Mouse (Mus musculus) left cerebral cortex, postnatal 14 days (tissue): ENCODE data around the gene Diaph3. TPM values are rescaled to one million over a fixed set of nuclear protein-coding genes. Genes with fewer than 3 reads are reported as not detected.

Source experiments
- DNase-seq, 2 experiments: peaks; one replicate each; pipeline ENCODE4 v3.0.0; 2021 to 2022; ENCODE audit warnings: low spot score in 2 of 2, mixed read lengths in 1 of 2
- intact Hi-C: fragments of 180-260 bp; cut with DNase I; formaldehyde crosslinking; loops from one replicate; pipeline ENCODE4 v1.15.1; 2025
- total RNA-seq, 2 experiments: library from RNA; stranded (reverse); gene quantifications; 2 replicates each; pipeline ENCODE4 v1.2.3; 2021

Diaph3 gene
- total RNA-seq, 2 experiments from 2014 or later: 4.2 to 5.1 TPM

DNA sequence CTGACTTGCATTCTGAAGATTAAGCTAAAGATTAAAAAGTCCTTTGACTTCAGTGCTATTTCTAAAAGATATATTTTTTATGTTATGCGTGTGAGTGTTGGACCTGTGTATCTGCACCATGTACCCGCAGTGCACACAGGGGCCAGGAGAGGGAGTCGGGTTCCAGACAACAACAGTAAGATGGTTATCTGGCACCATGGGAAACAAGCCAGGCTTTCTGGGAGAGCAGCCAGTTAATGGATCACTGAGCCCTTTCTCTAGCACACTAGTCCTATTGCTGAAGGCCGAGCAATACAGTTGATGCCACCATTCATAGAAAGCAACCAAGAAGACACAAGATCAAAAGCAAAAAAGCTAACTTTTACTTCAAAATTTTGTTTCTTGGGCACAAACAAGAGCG lies 271.5 kb downstream of the Diaph3 start:
- peak; percentile 44 to 51 for DNase-seq
- intact Hi-C loops: no loop called here

DNA sequence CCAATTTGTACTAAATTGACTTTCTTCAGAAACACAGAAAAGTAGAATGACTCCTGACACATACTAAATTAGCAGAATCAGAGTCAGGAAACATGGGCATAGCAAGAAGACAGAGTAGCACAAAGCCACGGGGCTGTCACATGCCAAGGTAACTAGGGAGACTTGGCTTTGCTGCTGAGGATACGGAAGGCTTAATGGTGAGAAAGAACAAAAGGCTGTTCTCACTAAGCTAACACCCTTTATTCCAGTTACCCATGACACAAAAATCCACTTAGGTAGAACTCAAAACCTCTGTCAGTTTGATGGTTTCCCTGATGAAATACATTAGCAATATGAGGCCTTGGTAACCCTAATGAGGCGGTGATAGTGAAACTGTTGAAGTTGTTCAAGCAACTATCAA lies 273.9 kb downstream of the Diaph3 start:
- intact Hi-C loops: no loop called here

DNA sequence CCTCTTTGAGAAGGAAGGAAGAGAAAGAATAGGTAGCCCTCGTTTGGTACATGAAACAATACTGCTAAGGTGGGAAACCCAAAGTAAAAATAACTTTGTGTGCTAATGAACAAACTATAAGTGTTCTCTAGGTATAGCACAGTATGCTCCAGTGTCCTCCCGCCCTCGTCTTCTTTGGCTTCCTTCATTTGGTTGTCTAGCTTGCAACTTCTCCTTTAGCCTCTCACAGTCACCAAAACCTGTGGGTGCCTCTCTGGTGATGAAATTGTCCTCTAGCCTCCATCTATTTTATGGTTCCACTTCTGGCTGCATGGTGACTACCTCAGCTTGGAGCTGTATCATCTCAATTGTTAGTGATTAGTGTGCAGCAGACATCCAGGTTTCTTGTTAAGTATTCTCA lies 277.0 kb downstream of the Diaph3 start:
- no peak for DNase-seq
- intact Hi-C loops: no loop called here

More for the DNA sequence above, 273.9 kb downstream of the Diaph3 start:
- DNase-seq: no peak

DNA sequence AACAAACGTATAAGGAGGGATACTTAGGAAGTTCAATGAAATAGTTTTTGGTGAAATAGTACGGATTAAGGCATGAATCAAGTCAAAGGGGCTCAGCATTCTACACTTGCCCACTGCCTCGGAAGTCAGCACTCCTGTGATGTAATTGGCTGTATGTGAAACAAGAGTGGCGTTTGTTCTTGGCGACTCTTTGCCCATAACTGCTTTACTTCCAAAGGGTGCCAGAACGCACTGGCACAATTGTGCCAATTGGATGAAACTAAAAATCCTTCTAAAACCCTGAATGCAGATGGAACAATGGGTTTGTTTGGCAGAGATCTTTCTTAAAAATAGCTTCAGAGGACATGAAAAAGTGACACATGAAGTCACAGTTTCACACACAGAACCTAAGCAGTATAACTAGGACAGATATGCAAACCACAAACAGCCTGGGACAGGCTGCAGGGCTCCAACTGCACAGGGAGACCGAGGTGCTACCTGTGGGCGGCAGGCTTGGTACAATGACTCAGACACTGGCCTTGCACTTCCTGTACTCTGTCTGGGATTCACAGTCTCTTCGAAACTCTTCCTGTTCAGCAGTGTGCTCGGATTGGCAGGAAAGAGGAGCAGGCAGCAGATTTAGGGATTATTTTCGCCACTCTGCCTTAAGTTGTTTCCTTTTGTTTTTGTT lies 279.6 kb downstream of the Diaph3 start:
- intact Hi-C loops: no loop called here
- no peak for DNase-seq

DNA sequence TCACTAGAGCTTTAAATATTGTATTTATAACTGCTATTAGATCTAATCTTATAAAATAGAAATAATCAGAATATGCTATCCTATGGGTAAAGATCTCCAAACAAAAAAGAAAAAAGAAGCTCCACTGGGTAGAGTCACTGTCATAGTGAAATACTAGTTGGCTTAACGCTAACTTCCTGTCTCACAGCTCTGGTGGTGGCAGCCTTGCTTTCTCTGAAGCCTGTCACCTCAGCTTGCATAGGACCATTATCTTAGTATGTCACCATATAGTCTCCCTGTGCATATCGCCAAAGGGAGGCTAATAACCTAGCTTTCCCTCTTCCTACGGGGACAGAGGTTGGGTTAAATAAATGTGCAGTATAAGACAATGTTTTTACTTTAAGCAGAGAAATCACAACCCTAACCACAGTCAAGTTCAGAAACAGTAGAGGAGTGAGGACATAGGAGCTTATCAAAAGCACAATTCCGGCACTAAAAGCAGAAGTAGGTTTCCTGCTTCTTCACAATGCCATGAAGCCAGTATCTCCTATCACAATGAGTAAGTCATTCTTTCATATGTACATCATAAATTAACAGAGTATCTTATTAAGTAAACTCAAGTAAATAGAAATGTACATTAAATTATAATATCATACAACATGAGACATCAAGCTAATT lies 293.8 kb downstream of the Diaph3 start:
- DNase-seq: no peak
- intact Hi-C loops: no loop called here

DNA sequence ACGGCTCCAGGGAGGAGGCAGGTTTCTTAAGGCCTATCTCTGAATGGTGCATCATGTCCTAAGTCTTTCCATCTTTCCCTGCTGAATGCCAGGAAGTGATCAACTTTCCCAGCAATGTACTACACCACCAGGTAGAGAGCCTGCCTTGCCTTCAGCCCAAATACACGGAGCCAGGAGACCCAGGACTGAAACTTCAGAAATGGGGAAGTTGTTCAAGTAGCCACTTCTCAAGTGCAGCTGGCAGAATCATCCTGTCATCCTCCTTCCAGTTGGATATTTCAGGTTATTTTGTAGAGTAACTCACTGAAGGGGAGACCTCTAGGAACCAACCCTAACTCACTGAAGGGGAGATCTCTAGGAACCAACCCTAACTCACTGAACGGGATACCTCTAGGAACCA lies 297.0 kb downstream of the Diaph3 start:
- no peak for DNase-seq
- intact Hi-C loops: no loop called here

DNA sequence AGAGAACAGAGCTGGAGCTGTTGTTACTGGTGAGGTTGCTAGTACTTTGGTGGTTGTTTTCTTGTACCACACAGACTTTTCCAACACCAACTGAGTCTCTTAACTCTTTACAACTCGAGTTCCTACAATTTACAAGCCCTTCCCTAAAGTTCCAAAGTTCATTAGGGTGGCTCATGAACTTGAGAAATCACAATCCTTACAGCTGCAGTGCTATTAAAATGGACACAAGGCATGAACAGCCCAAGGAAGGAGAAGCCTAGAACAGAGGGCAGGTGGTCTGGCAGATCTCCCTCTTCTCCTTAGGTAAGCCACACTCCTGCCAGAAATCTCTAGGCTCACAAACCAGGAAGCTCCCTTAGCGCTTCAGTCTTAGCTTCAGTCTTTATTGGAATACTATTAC lies 303.4 kb downstream of the Diaph3 start:
- intact Hi-C loops: no loop called here
- DNase-seq: no peak

DNA sequence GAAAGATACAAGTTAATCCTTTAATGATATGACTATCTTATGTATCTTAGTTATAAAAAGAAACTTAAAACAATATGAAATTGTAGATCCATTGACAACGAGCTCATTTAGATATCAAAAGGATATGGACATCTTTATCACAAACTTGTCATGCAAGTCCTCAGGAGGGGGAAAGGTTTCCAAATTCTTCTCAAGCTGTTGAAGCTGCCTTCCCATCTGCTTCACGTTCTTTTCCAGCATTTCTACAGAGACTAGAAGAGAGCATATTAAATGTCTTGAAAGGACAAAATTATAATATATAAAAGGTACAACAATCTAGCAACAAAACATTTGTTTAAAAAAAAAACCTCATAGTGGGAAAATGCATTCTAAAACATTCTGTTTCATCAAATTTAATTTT lies 306.2 kb downstream of the Diaph3 start:
- DNase-seq: no peak
- intact Hi-C loops: no loop called here

DNA sequence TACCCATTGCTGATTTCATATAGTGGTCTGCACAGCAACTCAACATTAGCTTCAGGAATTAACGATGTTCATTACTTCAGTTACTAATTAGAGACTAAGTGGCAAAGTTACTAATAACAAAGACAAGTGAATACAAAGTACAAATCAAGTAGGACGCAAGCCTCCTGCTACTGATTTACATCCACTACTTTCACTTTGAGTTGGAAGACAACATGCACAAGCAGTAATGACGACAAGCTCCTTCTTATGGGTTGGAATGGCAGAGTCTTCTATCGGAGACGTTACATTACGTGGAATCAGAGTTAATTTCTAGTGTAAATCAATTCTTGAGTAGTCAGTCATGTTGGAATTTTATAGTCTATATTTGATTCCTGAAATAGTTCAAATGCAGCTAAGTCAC lies 306.8 kb downstream of the Diaph3 start:
- DNase-seq: no peak
- intact Hi-C loops: no loop called here

DNA sequence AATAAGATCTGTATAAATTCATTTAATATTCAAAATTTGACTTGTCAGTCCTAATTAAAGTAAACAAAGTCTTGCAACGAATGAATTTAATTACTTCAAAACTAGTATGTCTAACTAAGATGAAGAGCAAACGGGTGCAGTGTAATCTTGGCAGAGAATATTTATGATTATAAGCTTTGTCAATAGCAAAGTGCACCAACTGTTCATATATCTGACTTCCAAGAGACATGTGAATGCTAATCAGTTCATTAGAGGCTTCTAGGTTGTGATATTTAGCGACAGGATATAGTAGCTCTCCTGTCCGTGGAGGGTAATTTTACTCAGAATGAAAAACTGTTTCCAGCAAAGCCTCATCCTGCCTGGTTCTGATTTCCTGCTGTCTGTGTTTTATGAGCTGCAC lies 308.0 kb downstream of the Diaph3 start:
- intact Hi-C loops: no loop called here
- DNase-seq: no peak

DNA sequence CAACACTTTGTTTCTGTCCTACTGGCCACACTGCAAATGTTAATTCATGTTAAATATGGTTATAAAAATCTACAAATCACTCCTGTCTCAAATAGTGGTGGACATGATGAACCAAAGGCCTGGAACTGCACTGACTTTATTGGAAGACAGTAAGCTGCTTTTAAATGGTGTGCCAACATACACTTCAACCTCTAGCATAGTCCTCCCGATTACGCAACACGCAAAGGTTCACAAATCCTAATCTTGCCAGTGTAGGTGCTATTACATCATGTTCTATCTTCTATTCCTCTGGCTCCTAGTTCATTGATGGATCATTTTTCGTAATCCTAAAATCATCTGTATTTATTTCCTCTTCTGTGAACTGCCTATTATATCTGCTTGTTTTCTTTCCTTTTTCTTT lies 324.8 kb downstream of the Diaph3 start:
- intact Hi-C loops: no loop called here
- no peak for DNase-seq

DNA sequence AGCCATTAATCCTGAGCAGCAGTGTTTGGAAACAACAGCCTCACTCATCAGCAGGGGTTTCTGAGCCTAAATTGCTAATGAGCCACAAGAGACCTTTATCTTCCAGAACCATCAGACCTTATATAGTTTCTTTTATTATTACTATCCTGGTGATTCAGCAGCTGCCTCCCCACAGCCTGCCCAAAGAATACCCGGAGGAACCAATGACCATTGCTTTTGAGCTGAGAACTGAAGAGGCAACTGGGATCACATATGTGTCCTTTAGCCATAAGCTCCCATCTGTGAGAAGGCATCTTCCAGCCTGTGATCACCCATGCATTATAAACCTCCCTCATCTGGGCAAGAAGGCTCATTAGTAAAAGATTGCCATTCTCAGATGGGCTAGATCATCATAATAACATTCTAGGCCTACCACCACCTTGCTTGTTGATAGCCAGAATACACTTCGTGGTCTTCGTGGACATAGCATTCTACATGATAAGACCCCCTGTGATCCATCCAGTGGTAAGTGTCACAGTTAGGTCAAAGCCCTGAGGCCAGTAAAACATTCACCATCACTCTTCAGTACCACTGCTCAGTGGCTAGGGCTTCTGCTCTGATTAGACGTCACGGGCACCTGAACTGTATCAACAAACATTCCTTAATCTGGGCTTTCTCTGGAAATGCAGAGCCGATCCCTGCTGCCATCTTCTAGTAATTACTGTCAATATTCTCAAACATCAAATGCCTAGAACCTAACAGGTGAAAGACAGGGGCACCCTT lies 352.0 kb downstream of the Diaph3 start:
- intact Hi-C loops: no loop called here

DNA sequence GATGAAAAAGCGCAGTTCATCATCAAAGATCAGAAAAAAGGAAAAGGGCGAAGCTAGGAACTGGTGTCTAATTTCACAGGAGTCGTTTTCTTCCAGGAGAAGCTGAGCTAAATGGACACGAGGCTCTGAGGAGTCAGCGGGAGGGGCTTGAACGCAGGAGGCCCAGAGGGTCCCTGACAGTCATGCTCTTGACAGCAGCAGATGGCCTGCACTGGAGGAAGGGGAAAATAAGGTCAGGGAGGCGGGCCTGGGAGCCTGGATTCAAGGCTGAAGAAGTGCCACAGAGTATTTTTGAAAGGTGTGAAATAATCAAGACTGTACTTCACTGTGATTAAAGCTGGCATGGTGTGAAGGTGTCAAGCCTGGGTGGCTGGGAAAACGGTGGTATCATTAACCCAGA lies 354.2 kb downstream of the Diaph3 start:
- no peak for DNase-seq
- intact Hi-C loops: no loop called here

More for the DNA sequence above, 352.0 kb downstream of the Diaph3 start:
- no peak for DNase-seq

DNA sequence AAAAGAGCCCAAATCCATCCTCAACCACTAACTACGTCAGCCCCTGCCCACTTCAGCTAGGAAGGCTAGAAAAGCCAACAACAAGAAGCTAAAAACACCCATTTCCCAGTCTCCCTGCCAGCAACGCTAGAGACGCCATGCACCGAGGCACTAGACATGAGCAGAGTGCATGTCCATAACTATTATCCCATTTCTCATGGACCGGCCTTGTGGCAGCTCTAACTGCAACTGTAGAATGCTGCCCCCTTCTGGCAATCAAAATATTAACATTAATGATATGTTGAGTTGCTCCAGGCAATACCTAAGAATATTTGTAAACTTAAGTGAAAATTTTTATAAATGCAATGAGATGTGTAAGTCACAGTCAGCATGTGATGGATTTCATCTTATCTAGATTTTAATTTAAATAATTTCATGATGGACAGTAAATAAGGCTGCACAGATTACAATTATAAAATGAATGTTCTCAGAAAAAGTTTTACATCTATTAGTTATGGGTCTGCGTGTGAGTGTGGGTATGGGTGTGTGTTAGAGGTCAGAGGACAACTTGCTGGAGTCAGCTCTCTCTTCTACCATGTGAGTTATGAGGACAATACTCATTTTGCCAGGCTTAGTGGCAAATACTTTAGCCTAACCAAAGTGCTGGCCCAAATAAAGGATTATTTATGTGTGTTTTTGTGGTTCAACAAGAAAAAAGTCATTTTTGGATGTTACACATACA lies 359.3 kb downstream of the Diaph3 start:
- intact Hi-C loops: loop anchor here (5.0 kb wide), 1 partner anchor 104 kb away; no protein-coding TSS in a partner anchor
- DNase-seq: peak; percentile 61 to 77

DNA sequence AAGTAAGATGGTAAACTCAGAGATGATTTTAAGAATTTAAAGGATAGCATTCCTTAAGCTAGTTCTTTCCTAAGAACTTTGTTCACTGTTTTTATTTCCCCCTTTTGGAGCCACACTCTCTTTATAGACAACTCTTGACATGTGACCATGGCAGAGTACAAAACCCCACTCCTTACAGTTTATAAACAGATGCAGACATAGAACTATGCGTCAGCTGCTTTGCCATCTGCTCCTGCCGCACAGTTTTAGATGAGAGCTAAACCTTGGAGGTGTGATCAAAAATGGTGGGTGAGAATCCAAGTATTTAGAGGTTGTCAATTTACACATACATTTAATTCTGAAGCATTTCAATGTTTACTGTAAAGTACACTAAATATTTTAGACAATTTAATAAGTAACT lies 367.7 kb downstream of the Diaph3 start:
- DNase-seq: peak; percentile 39 to 51

DNA sequence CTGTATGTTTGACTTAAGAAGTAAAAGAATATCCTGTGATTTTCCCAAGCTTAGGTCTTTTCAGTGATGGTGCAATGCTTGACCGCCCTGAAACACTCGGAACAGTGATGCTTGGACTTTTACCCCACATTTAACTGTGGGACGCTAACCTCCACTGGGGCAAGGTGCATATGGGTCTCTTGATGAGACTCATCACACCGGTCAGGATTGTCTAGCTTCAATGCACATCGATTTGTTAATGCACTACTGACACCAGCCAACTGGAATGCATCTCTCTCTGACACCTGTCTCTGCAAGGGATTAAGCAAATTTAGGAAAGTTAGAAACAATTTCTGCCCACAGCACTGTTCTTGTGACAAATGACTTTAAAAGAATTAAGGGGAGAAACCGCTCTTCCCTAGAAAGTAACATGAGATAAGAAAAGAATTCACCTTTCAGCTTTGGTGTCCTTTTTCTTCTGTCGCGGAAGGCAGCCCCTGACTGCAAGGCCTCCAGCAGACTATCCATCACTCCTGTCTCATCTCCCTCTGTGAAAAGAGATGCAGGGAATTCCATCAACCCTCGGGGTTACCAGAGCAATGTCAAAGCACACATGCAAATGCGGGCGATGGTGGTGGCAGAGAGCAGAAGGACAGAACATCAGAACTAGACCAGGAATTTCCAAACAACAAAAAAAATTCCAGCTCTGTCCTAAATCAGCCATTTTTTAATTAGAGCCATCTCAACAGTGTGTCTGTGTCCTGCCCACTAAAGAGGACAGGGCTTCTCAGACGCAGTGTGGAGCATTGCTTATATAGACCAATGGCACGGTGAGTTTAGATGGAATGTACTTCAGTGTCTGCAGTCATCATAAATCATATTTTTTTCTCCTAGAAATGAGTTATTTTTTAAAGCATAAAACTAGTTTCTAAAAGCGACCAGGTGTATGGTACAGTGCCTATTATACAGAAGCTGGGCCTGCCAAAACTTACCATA lies 368.6 kb downstream of the Diaph3 start:
- intact Hi-C loops: no loop called here
- no peak for DNase-seq

More for the DNA sequence above, 367.7 kb downstream of the Diaph3 start:
- intact Hi-C loops: no loop called here

DNA sequence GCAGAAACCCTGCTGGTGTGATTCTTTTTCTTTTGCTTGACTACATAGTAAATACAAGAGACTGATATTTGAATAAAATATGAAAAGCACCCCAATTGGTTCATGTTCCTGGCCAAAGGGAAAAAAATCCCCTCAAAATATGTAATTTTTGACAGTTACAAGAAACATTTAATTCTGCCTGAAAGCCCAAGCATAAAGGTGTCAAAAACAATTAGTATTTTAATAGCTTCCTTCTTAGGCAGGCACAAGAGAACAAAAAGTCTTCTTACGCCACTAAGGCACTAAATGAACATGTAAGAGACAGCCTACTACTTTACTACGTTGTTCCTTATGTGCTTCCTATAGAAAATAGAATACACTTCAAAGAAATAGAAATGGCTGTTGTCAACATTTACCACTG lies 376.7 kb downstream of the Diaph3 start:
- DNase-seq: no peak
- intact Hi-C loops: no loop called here

DNA sequence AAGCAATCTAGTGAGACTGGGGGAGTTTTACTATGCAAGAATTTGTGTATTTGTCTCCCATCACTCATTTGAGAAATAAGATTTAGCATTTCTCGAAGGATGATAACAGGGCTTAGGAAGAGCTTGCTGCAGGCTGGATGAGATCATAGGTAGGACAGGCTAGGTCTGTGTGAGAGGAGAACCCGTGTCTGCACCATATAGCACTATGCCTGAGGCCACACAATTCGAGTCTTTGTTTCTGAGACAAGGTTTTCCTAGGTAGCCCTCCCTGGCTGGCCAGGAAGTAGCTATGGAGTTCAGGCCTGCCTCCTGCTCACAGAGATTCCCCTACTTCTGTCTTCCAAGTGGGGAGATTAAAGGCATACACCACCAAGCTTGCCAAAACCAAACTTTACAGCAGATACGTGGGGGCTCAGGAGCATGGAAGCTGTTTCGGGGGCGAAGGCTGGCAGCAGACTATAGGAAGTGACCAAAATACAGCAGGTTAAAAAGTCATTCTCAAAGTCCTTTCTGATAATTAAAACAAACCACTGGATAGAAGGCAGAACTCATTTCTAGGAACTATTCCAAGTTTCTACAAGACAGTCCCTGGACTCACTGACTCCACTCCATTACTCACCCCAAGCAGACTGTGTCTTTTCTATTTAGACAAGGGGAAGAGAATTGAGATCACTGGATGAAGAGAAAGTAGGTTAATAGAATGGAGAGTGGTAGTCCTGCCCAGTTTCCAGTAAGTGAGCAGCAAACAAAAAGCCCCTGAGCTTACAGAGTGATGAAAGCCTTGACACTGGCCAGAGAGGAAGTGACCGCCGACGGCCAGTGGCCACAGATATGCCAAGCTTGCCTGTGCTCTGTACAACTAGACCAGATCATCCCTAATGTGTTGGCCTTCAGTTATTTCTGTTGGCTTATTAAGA lies 383.2 kb downstream of the Diaph3 start:
- peak in 1 of 2 experiments; percentile 13 for DNase-seq
- intact Hi-C loops: no loop called here
